In the genomic region with DNA sequence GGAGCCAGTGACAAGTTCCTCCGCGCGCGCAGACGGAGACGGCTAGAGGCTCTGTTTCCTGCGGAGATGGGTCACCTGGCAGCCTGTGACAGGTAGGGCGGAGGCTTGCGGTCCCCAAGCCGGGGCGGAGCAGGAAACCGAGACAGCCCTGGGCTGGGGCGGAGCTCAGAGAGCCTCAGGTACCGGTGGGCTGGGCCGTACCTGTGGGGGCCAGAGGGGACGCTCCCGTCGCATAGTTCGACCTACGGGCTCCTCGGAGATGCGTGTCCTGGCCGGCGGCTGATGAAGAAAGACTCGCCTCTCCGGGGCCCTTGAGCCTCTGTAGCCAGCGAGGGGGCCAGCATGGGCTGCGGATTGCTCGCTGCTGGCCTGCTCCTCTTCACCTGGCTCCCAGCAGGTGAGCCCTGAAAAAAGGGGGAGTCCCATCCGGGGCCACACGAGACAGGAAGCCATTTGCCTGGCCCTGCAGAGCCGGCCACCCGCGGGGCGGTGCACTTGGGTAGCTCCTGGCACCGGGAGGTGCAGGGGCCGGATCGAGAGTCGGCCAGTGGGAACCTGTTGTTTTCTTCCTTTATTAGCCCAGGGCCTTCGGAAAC, we compare ENCODE assay signal across 8 mouse cellular contexts. TPM values are rescaled to one million over a fixed set of nuclear protein-coding genes. Genes with fewer than 3 reads are reported as not detected.
DNase-seq lines count a peak whose midpoint lies in the region; ATAC-seq lines count a peak whose summit lies in the region.

Gene Ildr1 (plus strand): TSS at position 161 of the 596 bp plus-strand sequence.

- DNase-seq in heart, postnatal 4 days, result no peak
- peak; percentile 31 for DNase-seq in embryonic facial prominence, embryonic 11.5 days (ENCODE audit: low spot score)
- peak; percentile 70 for DNase-seq in kidney, adult 11 months
- DNase-seq in retina, embryonic 14.5 days (ENCODE audit: low spot score), result peak; percentile 15
- DNase-seq in right cerebral cortex, adult 18-20 months, result no peak
- DNase-seq in frontal cortex, adult 2 months (ENCODE audit: extremely low spot score in 1 of 2, low spot score in 1 of 2), result no peak

- H3K9ac ChIP-seq in heart, embryonic 14.5 days (ENCODE audit: low read length), result peak within 1 kb of the TSS; percentile 58
- H3K9ac ChIP-seq in embryonic facial prominence, embryonic 11.5 days (replicated peaks; ENCODE audit: low read length), result peak within 1 kb of the TSS; percentile 14
- peak within 1 kb of the TSS; percentile 47 for H3K9ac ChIP-seq in lung, embryonic 15.5 days

- 1% methylated on average over 40 of the region's 40 CpGs for WGBS in heart, embryonic 14.5 days
- under 1% methylated on average over 39 of the region's 40 CpGs for WGBS in embryonic facial prominence, embryonic 11.5 days
- 2% methylated on average over 40 of the region's 40 CpGs for WGBS in lung, embryonic 15.5 days

- peak within 1 kb of the TSS; percentile 17 to 48 for H3K4me3 ChIP-seq in heart, embryonic 14.5 days (ENCODE audit: control insufficient read depth in 1 of 2, insufficient read depth in 1 of 2, low read depth in 1 of 2, low read length in 2 of 2)
- peak within 1 kb of the TSS; percentile 31 for H3K4me3 ChIP-seq in embryonic facial prominence, embryonic 11.5 days (ENCODE audit: low read depth, low read length)
- H3K4me3 ChIP-seq in lung, embryonic 15.5 days, result peak within 1 kb of the TSS; percentile 52

- peaks cover 30% of the 10 kb centered on the region for H3K27me3 ChIP-seq in heart, embryonic 14.5 days (ENCODE audit: control insufficient read depth, insufficient read depth, low read length)
- peaks cover 2% of the 10 kb centered on the region; the same call in 1 of the 2 replicates for H3K27me3 ChIP-seq in embryonic facial prominence, embryonic 11.5 days (ENCODE audit: control insufficient read depth, insufficient read depth, low read length)
- peaks cover 23% of the 10 kb centered on the region for H3K27me3 ChIP-seq in lung, embryonic 15.5 days

- ATAC-seq in heart, embryonic 14.5 days (ENCODE audit: insufficient number of reproducible peaks, insufficient read depth, low FRiP score, low read depth), result no peak
- peak; percentile 65; the same call in 1 of the 2 replicates for ATAC-seq in embryonic facial prominence, embryonic 11.5 days (replicated peaks; ENCODE audit: insufficient number of reproducible peaks, low FRiP score, low TSS enrichment, low read depth)
- ATAC-seq in lung, embryonic 15.5 days (ENCODE audit: borderline replicate concordance, extremely low read depth, low FRiP score, low TSS enrichment), result peak; percentile 87

- H3K4me1 ChIP-seq in heart, embryonic 14.5 days (ENCODE audit: control insufficient read depth in 2 of 2, insufficient read depth in 2 of 2, low read length in 2 of 2), result peaks cover 0 to 8% of the 10 kb centered on the region in 2 experiments; a peak in 1 of 4 replicates
- H3K4me1 ChIP-seq in embryonic facial prominence, embryonic 11.5 days (ENCODE audit: control insufficient read depth, insufficient read depth, low read length), result 0 out of 2 replicates have a peak, but pooled peaks cover 2% of the 10 kb centered on the region
- H3K4me1 ChIP-seq in lung, embryonic 15.5 days, result no peaks in the 10 kb centered on the region

- no peak within 1 kb of the TSS for H3K27ac ChIP-seq in heart, embryonic 14.5 days (replicated peaks in 1 of 2; ENCODE audit: control insufficient read depth in 1 of 2, insufficient read depth in 1 of 2, low read depth in 2 of 2, low read length in 2 of 2)
- no peak within 1 kb of the TSS for H3K27ac ChIP-seq in embryonic facial prominence, embryonic 11.5 days (replicated peaks; ENCODE audit: low read depth, low read length)
- H3K27ac ChIP-seq in lung, embryonic 15.5 days, result peak within 1 kb of the TSS; percentile 55; the same call in 1 of the 2 replicates

- H3K36me3 ChIP-seq in heart, embryonic 14.5 days (ENCODE audit: control insufficient read depth, insufficient read depth, low read length), result no peaks in the 10 kb centered on the region
- no peaks in the 10 kb centered on the region for H3K36me3 ChIP-seq in embryonic facial prominence, embryonic 11.5 days (replicated peaks; ENCODE audit: control insufficient read depth, insufficient read depth, low read depth, low read length)
- H3K36me3 ChIP-seq in lung, embryonic 15.5 days, result no peaks in the 10 kb centered on the region

- no peaks in the 10 kb centered on the region for H3K9me3 ChIP-seq in heart, embryonic 14.5 days (ENCODE audit: control insufficient read depth, low read length)
- H3K9me3 ChIP-seq in embryonic facial prominence, embryonic 11.5 days (replicated peaks; ENCODE audit: control insufficient read depth, low read length), result no peaks in the 10 kb centered on the region
- H3K9me3 ChIP-seq in lung, embryonic 15.5 days, result no peaks in the 10 kb centered on the region

- H3K4me2 ChIP-seq in heart, embryonic 14.5 days (ENCODE audit: low read length), result peak within 1 kb of the TSS; percentile 86
- H3K4me2 ChIP-seq in embryonic facial prominence, embryonic 11.5 days (ENCODE audit: low read depth, low read length), result peak within 1 kb of the TSS; percentile 63
- peak within 1 kb of the TSS; percentile 62 for H3K4me2 ChIP-seq in lung, embryonic 15.5 days

RNA-seq across cellular contexts. Expression of gene Ildr1, which starts in this region (rescaled TPM):
- polyA plus RNA-seq in heart, embryonic 14.5 days (2014; fragmentation: Nextera tagmentation; extraction: Ambion mirVana), result 0.09 TPM in 1 of 2 replicates, not detected in the other
- total RNA-seq in heart, postnatal 4 days (2021), result not detected
- 0.88 and 1.0 TPM in 2 replicates for polyA plus RNA-seq in embryonic facial prominence, embryonic 11.5 days (2014; fragmentation: Nextera tagmentation; extraction: Ambion mirVana)
- 6.0 and 7.1 TPM in 2 replicates for polyA plus RNA-seq in lung, embryonic 15.5 days (2015; fragmentation: Nextera tagmentation; extraction: Ambion mirVana)
- 0.24 and 0.27 TPM in 2 replicates for polyA plus RNA-seq in frontal cortex, adult 2 months (2012; rRNA removed)

Comparison
In these comparisons a context has a peak if more than half of its experiments do, and no peak if none do; other contexts are left out.
1. DNase-seq: peak in embryonic facial prominence, embryonic 11.5 days (single experiment), kidney, adult 11 months (single experiment) and retina, embryonic 14.5 days (single experiment); none in heart, postnatal 4 days (single experiment), right cerebral cortex, adult 18-20 months (single experiment) and frontal cortex, adult 2 months (0 of 2).
2. Peak in every context shown above with its lines, with median percentiles within 50 percentile points of each other: H3K4me2 ChIP-seq, H3K4me3 ChIP-seq and H3K9ac ChIP-seq.